Mouse (Mus musculus): ENCODE measurements around the gene Rbm47.
"Not testable (repeated sequence)": the region's sequence is repeated elsewhere in the genome, so short reads cannot be mapped to it uniquely, and the experiment has no call there.

Rbm47 gene

GRCm38 (mm10) chr5:66028232-66028631 is 144.7 kb downstream of the Rbm47 start:
- DNase-seq (ENCODE audit: low read depth, low spot score), result no peak

GRCm38 (mm10) chr5:66027206-66027605 is 145.7 kb downstream of the Rbm47 start:
- DNase-seq (ENCODE audit: low read depth, low spot score), result no peak

DNA sequence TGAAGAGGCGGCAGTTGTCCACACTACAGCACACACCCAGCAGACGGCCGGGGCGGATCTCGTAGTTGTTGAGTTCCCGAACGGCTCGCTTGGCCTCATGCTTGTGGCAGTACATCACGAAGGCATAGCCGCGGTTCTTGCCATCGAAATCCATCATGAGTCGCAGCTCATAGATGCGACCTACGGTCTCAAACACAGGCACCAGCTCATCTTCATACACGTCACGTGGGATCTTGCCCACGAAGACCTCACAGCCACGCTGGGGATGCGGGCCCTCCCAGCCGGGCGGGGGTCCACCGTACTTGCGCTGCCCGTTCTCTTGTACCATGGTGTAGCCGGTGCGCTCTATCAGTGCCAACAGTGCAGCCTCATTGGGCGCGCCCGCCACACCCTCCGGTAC is 146.1 kb downstream of the Rbm47 start:
- DNase-seq (ENCODE audit: low read depth, low spot score), result no peak

GRCm38 (mm10) chr5:66015449-66015961 is 157.4 kb downstream of the Rbm47 start:
- DNase-seq (ENCODE audit: low read depth, low spot score), result no peak

DNA sequence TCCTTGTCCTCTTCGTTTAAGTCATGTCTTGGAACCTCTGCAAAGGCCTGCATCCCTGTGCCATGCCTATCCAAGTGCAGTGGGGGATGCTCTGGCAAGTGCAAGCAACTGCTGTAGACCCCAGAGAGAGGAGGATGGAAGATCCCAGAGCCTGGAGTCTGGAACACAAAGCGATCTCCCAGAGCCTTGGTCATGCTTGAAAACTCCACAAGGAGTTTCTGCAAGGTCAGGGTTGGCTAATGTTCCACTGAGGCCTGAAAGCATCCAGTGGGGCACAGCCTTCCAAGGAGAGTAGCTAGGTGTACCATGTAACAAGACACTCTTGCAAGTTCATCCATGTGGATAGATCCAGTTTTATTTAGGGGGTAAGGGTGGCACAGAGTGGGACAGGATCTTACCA is 158.5 kb downstream of the Rbm47 start:
- no peak for DNase-seq (ENCODE audit: low read depth, low spot score)

DNA sequence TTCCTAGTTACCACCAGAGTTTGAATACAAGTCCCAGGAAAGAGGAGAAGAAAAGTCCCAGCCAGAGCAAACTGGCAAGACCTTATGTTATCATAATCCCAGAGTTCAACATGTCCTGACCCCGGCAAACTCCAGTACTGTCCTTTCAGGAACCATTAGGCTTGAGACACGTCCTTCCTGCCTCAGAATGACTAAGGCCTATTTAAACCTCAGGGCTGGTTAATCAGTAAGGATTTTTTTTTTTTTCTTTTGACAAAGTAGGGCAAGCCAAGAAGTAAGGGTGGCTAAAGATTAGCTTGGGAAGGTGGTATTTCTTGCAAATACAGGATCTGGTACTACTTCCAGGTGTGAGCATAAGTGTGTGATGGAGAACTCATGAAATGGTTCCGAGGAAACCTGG is 158.9 kb downstream of the Rbm47 start:
- no peak for DNase-seq (ENCODE audit: low read depth, low spot score)

DNA sequence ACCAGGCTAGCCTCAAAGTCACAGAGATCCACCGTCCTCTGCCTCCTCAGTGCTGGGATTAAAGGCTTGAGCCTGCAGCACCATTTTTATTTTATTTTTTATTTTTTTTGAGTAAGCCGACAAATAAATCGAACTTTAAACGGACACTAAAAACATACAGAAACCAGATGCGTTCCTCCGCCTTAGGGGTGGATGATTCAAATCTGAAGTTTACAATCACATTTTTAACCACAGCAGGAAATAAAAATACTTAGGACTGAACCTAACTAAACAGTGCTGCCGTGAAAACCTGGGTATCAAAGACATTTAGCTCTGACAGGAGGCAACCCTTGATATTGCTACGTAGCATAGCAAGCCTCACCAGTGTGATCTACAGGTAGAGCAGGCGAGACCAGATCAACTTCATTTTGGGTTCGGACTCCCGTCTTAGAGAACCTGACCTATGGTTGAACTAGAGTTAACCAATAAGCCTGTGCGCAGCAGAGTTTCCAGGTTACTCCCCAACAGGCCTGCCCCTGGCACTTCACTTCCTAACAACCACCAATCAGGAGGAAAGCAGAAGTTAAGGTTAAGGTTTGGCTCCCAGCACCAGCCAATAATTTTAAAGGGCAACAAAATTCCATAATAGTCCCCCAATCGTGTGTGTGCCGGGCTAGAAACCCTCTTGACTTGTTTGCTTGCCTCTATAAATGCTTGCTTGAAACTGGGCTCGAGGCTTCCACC is 164.5 kb downstream of the Rbm47 start:
- no peak for DNase-seq (ENCODE audit: low read depth, low spot score)

DNA sequence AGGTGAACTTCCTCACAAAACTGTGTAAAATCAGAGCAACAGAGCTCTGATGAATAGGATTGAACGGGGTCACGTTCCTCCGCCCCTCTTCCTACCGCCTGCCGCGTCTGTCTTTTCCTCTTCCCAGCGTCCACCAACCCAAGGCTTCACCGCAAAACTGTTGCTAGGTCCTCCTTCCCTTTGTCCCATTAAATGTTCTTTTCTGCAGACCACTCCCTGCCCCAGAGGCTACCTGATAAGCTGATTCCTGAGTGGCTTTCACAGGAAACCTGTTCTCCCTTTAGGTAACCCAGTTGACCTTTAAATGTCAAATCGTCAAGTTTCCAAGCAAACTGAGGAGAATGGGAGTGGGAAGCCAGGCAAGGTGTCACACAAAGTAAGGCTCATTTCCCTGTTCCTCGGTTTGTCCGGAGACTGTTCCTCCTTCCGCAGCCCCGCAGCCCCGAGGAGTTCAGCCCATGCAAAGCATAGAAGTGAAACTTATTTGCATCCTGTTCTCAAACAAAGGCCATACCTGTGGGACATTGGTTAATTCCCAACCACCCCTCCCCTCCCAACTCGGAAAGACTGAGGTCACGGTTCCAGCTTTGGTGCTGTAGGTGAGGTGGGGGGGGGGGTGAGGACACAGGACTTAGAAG is 167.8 kb downstream of the Rbm47 start:
- DNase-seq (ENCODE audit: low read depth, low spot score), result no peak

DNA sequence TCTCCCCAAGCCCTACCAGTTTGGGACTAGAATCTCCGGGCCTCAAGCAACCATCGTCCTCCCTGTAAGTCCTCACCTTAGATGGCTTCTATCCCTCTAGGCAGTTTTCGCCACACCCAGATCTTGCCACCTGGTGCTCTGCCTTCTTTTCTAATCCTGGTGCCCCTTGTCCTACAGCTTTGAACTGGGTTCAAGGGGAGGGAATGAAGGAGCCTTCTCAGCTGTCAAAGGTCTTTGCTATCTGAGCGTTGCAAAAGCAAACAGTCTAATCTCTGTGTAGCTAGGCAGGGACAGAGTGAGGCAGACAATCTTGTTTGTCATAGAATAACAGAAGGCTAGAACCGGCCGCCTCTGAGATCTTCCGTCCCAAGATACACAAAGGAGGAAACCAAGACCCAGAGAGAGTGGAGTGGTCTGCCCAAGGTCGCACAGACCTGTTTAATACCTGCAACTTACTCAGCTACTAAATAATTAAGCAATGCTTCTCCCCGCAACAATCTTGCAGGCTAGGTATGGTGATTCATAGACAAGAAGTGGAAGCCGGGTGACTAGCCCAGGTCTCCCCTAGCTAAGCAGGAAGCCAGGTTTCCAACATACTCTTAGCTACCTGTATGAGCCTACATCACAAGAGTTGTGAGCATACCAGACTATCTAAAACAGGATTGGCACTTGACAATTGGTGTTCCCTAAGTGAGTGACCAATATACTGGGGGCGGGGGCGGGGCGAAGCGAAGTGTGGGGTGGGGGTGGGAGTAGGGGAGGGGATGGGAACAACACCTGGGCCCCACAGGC is 168.6 kb downstream of the Rbm47 start, which contains the start of gene 9130230L23Rik:
Gene 9130230L23Rik (minus strand): TSS at position 152 of the 792 bp plus-strand sequence.
- DNase-seq (ENCODE audit: low read depth, low spot score), result no peak

GRCm38 (mm10) chr5:66001232-66001631 is 171.7 kb downstream of the Rbm47 start:
- DNase-seq (ENCODE audit: low read depth, low spot score), result no peak

GRCm38 (mm10) chr5:66000567-66001125 is 172.3 kb downstream of the Rbm47 start:
- peak; percentile 24 for DNase-seq (ENCODE audit: low read depth, low spot score)

- DNase-seq (ENCODE audit: low read depth, low spot score), result no peak
Observed at GRCm38 (mm10) chr5:66000074-66000473, 172.8 kb downstream of the Rbm47 start.

GRCm38 (mm10) chr5:65999106-65999505 is 173.8 kb downstream of the Rbm47 start:
- no peak for DNase-seq (ENCODE audit: low read depth, low spot score)

GRCm38 (mm10) chr5:65997813-65998212 is 175.1 kb downstream of the Rbm47 start:
- DNase-seq (ENCODE audit: low read depth, low spot score), result no peak

- no peak for DNase-seq (ENCODE audit: low read depth, low spot score)
Observed at GRCm38 (mm10) chr5:65994643-65995042, 178.3 kb downstream of the Rbm47 start.

- no peak for DNase-seq (ENCODE audit: low read depth, low spot score)
Observed at GRCm38 (mm10) chr5:65991191-65991590, 181.7 kb downstream of the Rbm47 start.

- DNase-seq (ENCODE audit: low read depth, low spot score), result not testable (repeated sequence)
Observed at GRCm38 (mm10) chr5:65987004-65987403, 185.9 kb downstream of the Rbm47 start.

- no peak for DNase-seq (ENCODE audit: low read depth, low spot score)
Observed at GRCm38 (mm10) chr5:65986426-65986825, 186.5 kb downstream of the Rbm47 start.

- DNase-seq (ENCODE audit: low read depth, low spot score), result no peak
Observed at GRCm38 (mm10) chr5:65975731-65976130, 197.2 kb downstream of the Rbm47 start.

DNA sequence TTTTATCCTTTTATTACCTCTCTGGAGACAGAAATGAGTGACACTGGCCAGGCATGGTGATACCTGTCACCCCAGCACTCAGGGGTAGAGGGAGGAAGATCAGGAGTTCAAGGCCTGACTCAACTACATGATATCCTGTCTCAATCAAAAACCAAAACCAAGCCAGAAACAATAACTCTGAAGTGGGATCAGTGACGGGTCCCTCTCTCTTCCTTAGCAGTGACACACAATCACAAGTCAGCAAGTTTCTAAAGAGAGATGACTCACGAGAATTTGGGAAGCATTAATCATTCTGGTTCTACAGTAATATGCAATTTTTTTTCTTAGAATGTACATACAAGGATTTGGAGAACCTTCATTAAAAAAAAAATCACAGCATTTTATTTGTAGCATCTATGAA is 199.7 kb downstream of the Rbm47 start:
- no peak for DNase-seq (ENCODE audit: low read depth, low spot score)

GRCm38 (mm10) chr5:65968004-65968403 is 204.9 kb downstream of the Rbm47 start:
- no peak for DNase-seq (ENCODE audit: low read depth, low spot score)

- DNase-seq (ENCODE audit: low read depth, low spot score), result no peak
Observed at GRCm38 (mm10) chr5:65967091-65967490, 205.8 kb downstream of the Rbm47 start.
